Mouse (Mus musculus) macrophage (primary cell): ENCODE data around the gene Gja5. TPM values are rescaled to one million over a fixed set of nuclear protein-coding genes. Genes with fewer than 3 reads are reported as not detected.

ENCODE experiments used
- H3K27ac ChIP-seq: fragments of 350-480 bp; formaldehyde crosslinking; 2 replicates; pipeline ENCODE4 v1.9.0; 2021
- H3K36me3 ChIP-seq: fragments of 350-480 bp; formaldehyde crosslinking; 2 replicates; pipeline ENCODE4 v1.9.0; 2021; ENCODE audit errors: inconsistent target
- H3K4me3 ChIP-seq: fragments of 350-480 bp; formaldehyde crosslinking; 2 replicates; pipeline ENCODE4 v1.9.0; 2021; ENCODE audit errors: inconsistent target
- H3K79me2 ChIP-seq: fragments of 350-480 bp; formaldehyde crosslinking; 2 replicates; pipeline ENCODE4 v1.9.0; 2021; ENCODE audit errors: inconsistent target
- WGBS: methylation state at CpG from one replicate; pipeline ENCODE4 v1.1.7; 2026; ENCODE audit warnings: inconsistent platforms; ENCODE audit not compliant: missing documents; 5-methylcytosine and 5-hydroxymethylcytosine counted together
- polyA plus RNA-seq: library from polyadenylated mRNA; stranded (reverse); fragments of 250-400 nt; gene quantifications from 3 replicates; pipeline ENCODE4 v1.2.4, GENCODE M21; 2018; ENCODE audit warnings: inconsistent platforms
- total RNA-seq, 78 experiments: library from RNA; depleted of rRNA; stranded (reverse); fragments of 250-400 nt; gene quantifications; 1 replicate in 9 of 78; 2 replicates in 24 of 78; 3 replicates in 43 of 78; 4 replicates in 2 of 78; pipeline ENCODE4 v1.2.4; 2018; ENCODE audit warnings: inconsistent platforms in 56 of 78

Gja5 gene
- not detected for total RNA-seq (2018; cell fraction: chromatin; rRNA removed)
- total RNA-seq (2018; cell fraction: cytosol; rRNA removed), result not detected
- total RNA-seq (2018; cell fraction: nucleus; rRNA removed), result not detected
- not detected in 3 replicates for polyA plus RNA-seq

DNA sequence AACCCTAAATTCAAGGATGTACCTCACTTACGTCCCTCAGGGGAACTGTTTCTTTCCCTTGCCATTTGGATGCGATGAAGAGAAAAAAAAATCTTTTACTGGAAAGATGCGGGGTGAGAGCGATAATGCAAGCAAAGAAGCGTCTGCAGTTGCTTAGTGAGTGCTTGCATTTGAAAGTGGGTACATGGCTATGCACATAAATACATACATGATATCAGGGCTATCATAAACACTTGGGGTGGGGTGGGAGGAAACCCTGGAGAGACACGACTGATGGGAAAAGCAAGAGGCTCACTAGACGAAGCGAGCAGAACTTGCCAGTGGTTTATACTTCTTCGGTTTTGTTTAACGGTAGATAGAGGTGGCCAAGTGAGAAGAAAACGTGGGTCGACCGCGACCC is at the start of gene Gja5:
Gene Gja5 (plus strand): TSS at position 301 of the 400 bp plus-strand sequence.
- 20% methylated on average over 14 of the region's 14 CpGs for WGBS
- H3K27ac ChIP-seq, result peak within 1 kb of the TSS; percentile 25; the same call in 1 of the 2 replicates
- peaks cover 39% of the 10 kb centered on the region; the same call in 1 of the 2 replicates for H3K79me2 ChIP-seq
- peak within 1 kb of the TSS; percentile 74 for H3K4me3 ChIP-seq
- no peaks in the 10 kb centered on the region for H3K36me3 ChIP-seq

DNA sequence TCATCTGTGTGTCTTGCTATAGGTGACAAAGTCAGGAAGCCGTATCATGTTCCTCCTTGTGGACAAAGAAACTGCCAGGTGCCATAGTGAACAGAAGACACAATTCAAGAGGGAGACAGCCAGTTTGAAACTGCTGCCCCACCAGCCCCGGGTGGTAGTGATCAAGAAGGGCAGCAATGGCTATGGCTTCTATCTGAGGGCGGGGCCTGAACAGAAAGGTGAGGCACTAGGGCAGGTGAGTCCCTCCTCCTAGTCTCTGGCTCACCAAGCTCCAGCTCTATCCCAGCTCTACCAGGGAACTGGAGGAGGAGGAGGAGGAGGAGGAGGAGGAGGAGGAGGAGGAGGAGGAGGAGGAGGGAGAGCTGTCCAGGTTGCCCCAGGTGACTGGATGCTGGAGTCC is 48.7 kb upstream of the Gja5 start:
- Histone ChIP-seq H3K79me2 (no peaks in the 10 kb centered on the region), H3K27ac (no peak overlapping the region), H3K36me3 (no peaks in the 10 kb centered on the region), H3K4me3 (no peak overlapping the region)
- WGBS, result 87% methylated on average over 3 of the region's 3 CpGs

DNA sequence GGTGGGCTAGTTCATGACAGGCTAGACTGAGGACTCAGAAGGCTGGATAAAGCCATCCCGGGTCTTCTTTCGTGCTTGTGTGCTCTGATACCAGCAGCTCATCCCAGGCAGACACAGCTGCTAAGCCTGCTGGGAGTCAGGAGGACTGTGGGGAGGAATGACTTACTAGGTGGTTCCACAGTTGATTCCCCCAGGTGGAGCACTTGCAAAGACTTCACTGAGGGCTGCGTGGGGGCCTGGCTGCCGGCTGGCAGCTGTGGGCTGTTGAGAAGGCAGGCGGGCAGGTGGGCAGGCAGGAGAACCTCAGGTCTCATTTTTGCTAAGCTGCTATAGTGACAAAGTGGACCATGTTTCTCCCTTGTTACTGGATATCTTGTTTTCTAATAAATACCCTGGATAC is 44.0 kb upstream of the Gja5 start:
- WGBS, result 96% methylated on average over 5 of the region's 5 CpGs
- H3K79me2 ChIP-seq, result no peaks in the 10 kb centered on the region

DNA sequence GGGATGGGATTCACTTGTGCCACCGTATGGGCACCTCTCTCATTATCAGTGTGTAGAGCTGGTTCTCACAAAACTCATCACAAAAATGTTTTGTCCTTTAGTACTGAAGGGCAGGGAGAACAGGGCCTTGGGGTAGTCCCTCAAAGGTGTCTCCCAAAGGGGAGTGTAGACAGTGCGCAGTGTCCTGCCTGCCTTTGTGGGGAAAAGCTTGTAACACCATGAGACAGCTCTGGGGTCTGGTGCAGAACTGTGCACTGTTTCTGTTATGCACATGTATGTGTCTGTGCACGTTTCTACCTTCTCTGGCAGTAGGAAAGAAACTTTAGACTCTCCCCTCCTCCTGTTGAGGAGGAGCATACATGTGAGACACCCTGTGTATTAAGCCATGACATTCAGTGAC is 36.6 kb upstream of the Gja5 start:
- peaks cover 42% of the 10 kb centered on the region for H3K36me3 ChIP-seq
- H3K27ac ChIP-seq, result no peak overlapping the region
- 97% methylated on average over 3 of the region's 3 CpGs for WGBS
- no peaks in the 10 kb centered on the region for H3K79me2 ChIP-seq
- H3K4me3 ChIP-seq, result no peak overlapping the region

More for the DNA sequence above, 44.0 kb upstream of the Gja5 start:
- Histone ChIP-seq H3K27ac (no peak overlapping the region), H3K36me3 (no peaks in the 10 kb centered on the region), H3K4me3 (no peak overlapping the region)

DNA sequence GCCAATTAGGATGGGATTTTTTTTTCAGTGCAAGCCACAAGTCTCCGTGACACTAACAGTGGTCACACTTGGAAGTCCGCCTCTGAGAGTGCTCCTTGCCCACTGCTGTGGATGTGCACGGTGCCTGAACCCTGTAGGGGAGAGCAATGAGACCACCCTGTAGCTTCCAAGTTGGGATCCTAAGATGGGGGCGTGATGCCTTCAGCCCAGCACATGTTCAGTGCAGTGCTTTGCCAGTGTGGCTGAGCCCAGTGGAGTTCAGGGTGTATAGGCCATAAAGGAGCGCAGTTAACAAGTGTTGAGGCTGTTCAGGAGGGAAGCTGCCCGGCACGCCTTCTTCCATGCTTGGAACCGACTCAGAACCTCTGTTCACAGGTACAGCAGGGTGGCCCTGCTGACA is 35.9 kb upstream of the Gja5 start:
- Histone ChIP-seq H3K79me2 (no peaks in the 10 kb centered on the region), H3K36me3 (peaks cover 49% of the 10 kb centered on the region), H3K27ac (no peak overlapping the region), H3K4me3 (no peak overlapping the region)
- 96% methylated on average over 8 of the region's 8 CpGs for WGBS

DNA sequence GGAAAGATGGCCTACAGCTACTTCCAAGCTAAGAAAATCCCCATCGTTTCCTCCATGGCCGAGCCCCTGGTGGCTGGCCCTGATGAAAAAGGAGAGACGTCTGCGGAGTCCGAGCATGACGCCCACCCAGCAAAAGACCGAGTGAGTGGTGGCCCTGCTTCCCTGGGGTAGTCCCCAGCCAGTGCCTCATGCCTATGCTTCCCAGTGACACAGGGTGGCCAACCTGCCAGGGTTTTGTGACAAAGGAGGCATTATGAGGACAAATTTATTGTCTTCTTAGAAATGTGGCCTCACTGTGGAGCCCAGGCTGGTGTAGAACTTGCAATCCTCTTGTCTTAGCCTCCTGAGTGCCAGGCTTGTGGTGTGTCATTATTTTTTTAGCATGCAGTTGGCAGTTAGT is 35.4 kb upstream of the Gja5 start:
- no peaks in the 10 kb centered on the region for H3K79me2 ChIP-seq
- peaks cover 53% of the 10 kb centered on the region for H3K36me3 ChIP-seq
- no peak overlapping the region for H3K27ac ChIP-seq
- 95% methylated on average over 7 of the region's 7 CpGs for WGBS
- no peak overlapping the region for H3K4me3 ChIP-seq

DNA sequence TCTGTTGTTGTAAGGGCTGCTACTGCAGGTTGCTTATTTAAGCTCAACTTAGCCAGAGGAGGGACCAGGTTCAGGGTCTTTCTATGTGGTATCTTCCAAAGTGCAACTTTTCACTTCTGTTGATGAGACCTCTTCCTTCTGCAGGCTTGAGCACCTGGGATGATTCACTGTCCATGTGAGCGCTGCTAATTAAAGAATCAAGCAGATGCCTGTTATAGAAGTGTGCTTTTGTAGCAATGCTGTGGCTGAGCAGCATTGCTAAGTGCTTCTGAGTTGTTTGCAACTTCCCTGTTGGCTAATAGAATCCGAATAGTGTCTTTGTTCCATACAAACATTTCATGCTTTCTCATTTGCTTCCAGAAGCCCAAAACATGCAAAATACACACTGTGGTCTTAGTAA is 34.2 kb upstream of the Gja5 start:
- WGBS, result 94% methylated on average over 2 of the region's 2 CpGs
- H3K79me2 ChIP-seq, result no peaks in the 10 kb centered on the region

DNA sequence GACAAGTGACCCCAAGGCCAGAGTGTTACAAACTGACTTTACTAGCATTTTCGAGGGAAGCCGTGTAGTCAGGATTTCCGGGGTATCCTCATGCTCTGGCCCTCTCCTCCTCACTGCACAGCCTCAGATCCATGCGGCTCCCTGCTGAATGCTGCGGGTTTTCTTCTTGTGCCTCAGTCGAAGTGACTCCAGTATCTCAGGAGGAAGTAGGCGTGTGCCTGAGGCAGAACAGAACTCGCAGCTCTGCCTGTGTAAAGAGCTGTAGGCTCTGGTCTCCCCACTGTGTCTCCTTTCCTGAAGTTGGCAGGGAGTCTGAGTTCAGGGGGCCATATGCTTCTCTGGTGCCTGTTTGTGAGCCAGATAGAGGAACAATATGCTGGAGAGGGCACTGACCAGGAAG is 33.4 kb upstream of the Gja5 start:
- H3K79me2 ChIP-seq, result no peaks in the 10 kb centered on the region
- peaks cover 67% of the 10 kb centered on the region for H3K36me3 ChIP-seq
- H3K27ac ChIP-seq, result no peak overlapping the region
- no peak overlapping the region for H3K4me3 ChIP-seq
- 91% methylated on average over 8 of the region's 8 CpGs for WGBS

More for the DNA sequence above, 34.2 kb upstream of the Gja5 start:
- no peak overlapping the region for H3K4me3 ChIP-seq
- H3K36me3 ChIP-seq, result peaks cover 63% of the 10 kb centered on the region
- no peak overlapping the region for H3K27ac ChIP-seq

DNA sequence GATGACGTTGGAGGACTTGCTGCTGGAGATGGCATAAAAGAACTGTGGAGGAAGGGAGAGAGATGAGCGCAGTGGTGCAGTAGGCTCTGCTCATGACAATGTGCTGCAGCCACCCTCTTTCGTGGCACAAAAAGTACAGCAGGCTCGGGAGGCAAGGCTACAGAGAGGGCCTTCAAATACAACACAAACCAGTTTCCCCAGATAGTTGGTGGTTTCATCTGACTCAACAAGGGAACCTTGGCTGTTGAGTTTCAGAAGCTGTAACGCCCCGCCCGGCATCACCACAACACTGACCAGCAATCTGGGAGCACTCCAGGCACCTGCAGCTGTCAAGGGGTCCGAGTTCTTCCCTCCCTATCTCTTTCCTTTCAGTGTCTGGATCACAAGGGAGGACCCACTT is 32.0 kb upstream of the Gja5 start:
- H3K27ac ChIP-seq, result no peak overlapping the region
- no peak overlapping the region for H3K4me3 ChIP-seq
- WGBS, result 94% methylated on average over 5 of the region's 8 CpGs
- peaks cover 67% of the 10 kb centered on the region for H3K36me3 ChIP-seq
- no peaks in the 10 kb centered on the region for H3K79me2 ChIP-seq

DNA sequence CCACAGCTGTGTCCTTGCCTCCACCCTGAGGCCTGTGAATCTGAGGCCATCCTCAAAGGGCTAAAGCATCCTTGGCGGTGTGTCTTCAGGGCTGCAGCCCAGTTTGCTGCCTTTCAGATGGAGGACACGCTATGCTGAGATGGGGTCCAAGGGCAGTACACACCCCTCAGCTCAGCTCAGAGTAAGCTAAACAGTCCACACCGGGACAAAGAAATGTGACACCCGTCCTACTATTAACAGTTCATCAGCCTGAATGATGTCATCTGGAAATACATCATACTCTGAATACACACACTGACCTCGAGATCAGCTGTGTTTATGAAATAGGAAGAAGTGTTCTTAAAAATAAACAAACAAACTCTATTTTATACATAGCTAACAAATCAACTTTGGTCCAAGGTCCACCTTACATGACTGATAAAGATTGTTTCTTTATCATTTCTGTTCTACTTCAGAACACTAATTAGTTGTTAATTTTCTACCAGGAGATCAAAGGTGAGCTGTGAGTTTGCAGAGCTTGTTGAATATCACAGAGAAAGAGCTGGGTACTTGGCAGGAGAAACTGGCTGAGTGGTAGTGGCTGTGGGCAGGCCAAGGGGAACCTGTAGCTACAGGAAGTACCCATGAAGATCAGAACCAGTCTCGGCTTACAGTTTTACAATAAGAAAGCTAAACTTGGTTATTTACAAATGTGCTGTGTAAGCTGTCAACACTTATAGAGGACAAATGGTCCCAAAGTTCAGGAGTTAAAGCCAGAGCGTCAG is 29.5 kb upstream of the Gja5 start:
- Histone ChIP-seq H3K4me3 (no peak overlapping the region), H3K79me2 (no peaks in the 10 kb centered on the region), H3K36me3 (peaks cover 66% of the 10 kb centered on the region), H3K27ac (no peak overlapping the region)
- WGBS, result 94% methylated on average over 7 of the region's 7 CpGs

DNA sequence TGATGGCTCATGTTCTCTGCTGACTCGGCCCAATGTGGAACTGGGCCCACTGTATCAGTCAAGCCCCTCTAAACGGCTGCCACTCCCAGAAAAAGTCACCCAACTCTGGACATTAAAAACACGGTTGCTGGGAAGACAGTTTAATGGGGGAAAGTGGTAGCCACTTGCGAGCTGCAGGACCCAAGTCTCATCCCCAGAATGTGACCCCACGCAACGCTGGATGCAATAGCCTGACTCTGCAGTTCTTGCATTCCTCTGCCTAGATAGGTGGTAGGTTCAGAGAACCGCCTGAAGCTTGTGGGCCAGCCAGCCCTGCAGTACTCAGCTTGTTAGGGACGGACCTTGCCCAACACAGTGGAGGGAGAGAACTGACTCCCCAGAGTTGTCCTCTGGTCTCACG is 25.0 kb upstream of the Gja5 start:
- Histone ChIP-seq H3K79me2 (no peaks in the 10 kb centered on the region), H3K36me3 (peaks cover 41% of the 10 kb centered on the region; the same call in 1 of the 2 replicates), H3K4me3 (no peak overlapping the region), H3K27ac (no peak overlapping the region)
- WGBS, result 96% methylated on average over 9 of the region's 9 CpGs

DNA sequence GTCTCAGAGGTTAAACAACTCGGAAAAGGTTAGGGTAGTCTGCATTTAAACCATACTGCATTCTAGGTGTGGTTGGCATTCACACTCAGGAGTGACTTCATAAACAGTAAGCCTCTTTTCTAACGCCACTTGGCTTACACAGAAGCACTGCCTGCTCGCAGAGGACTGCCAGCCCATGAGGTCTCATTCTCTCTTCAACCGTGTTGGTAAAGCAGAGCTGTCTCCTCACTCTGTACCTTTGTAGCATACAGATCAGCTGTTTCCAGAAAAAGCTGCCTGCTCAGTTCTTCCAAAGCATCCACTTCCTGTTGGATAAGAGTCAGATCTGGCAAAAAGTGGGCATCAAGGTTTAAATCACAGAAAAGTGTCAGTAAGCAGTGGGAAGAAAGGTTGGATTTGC is 24.1 kb upstream of the Gja5 start:
- Histone ChIP-seq H3K27ac (no peak overlapping the region), H3K36me3 (peaks cover 32% of the 10 kb centered on the region; the same call in 1 of the 2 replicates), H3K79me2 (no peaks in the 10 kb centered on the region), H3K4me3 (no peak overlapping the region)
- WGBS, result 96% methylated on average over 4 of the region's 4 CpGs

DNA sequence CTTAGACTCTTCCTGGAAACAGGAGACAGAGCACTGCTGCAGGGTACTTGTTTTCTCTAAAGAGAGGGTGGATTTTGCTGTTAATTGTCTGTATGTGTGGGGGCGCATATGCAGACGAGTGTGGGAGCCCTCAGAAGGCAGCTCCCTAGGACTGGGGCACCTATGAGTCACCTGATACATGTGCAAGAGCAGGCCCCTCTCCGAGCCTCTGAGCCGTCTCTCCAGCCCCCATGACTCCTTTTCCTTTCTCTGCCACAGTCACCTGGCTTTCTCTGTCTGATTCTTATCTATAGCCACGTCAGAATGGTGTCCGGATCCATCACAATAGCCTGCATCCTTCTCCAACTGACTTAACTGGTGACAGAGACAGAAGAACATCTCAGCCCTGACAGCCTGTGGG is 22.9 kb upstream of the Gja5 start:
- no peak overlapping the region for H3K27ac ChIP-seq
- no peaks in the 10 kb centered on the region for H3K79me2 ChIP-seq
- no peak overlapping the region for H3K4me3 ChIP-seq
- peaks cover 30% of the 10 kb centered on the region; the same call in 1 of the 2 replicates for H3K36me3 ChIP-seq
- WGBS, result 89% methylated on average over 6 of the region's 6 CpGs

DNA sequence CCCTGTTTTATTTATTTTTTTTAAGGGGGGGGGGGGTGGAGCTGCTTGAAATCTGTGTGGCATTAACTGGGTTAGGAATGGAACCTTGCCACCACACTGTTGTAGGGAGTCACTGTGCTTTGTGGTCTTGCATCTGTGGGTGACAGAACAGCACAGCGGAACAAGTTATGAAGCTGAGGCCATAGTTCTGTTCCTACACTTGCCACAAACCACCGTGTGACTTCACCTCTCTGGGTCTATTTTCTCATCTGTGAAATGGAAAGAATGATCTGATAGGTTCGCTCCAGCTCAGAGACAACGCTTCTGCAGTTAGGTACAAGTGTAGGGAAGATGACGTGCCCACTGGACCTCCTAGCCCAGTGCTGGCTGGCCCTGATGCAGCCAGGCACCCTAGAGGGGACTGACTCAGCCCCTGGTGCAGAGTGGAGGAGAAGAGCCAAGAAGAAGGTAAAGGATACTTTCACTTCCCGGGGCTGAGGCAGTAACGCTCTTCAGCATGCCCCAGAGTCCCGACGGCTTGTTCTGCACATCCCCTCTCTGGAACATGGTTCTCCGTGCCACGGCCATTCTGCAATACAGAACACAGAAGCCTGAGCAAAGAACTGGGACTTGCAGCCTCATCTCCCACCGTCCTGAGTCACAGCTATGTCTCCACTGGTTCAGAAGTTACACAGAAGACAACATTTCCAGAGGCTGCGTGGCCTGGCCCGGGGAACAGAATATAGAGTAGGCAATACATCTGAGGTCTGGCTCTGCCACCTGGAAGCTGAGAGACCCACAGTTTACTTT is 22.2 kb upstream of the Gja5 start:
- H3K79me2 ChIP-seq, result no peaks in the 10 kb centered on the region
- H3K36me3 ChIP-seq, result peaks cover 30% of the 10 kb centered on the region; the same call in 1 of the 2 replicates
- H3K4me3 ChIP-seq, result no peak overlapping the region
- H3K27ac ChIP-seq, result no peak overlapping the region
- 93% methylated on average over 14 of the region's 14 CpGs for WGBS

DNA sequence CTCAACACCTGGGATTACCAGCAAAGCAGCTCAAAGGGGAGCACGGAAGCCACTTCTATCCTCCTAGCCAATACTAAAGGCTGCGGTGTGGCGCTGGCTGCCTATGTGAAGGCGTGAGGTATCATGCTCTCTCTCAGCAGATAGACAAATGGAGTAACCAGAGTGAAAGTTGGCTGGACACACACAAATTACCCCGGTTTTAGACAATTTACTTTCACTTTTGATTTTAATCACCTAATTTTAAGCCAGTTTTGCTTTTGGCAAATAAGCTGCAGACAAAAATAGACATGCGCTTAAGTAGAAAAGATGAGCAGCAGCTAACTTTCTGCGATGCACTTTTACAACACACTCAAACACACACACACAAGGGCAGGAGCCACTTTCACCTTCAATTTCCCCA is 20.8 kb upstream of the Gja5 start:
- Histone ChIP-seq H3K4me3 (no peak overlapping the region), H3K36me3 (peaks cover 24% of the 10 kb centered on the region; the same call in 1 of the 2 replicates), H3K27ac (0 out of 2 replicates have a peak overlapping the region, but pooled peaks have one; percentile 12), H3K79me2 (no peaks in the 10 kb centered on the region)
- WGBS, result 52% methylated on average over 7 of the region's 7 CpGs
